Mouse (Mus musculus) E14TG2a.4 (cell line): Measurements from ENCODE around the gene Ccdc184.

ENCODE experiments used
- CTCF ChIP-seq: conservative IDR thresholded peaks from 2 replicates; pipeline ENCODE4 v1.5.1; 2014; ENCODE audit warnings: low read length
- POU5F1 ChIP-seq: IDR thresholded peaks from 2 replicates; pipeline ENCODE4 v1.6.1; 2014; ENCODE audit warnings: low read length, borderline replicate concordance

DNA sequence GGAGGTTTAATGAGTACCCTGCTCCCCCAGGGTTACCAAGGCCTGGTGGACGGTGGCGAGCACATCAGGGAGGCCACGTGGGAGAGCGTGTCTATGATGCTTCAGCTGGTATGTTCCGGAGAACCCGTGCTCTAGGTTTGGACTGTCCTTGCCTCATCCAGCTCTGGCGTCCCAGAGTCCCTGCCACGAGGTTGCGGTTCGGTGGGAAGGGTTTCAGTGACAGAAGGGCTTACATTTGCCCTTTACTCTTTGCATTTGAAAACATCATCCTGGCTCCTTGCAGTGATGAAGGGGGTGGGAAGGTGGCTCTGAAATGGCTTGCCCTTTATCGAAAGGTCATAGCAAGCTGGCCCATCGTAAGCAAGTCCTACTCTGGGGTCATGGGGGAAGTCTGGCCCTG, 47.6 kb upstream of the Ccdc184 start:
- TF ChIP-seq CTCF, result no peak
- TF ChIP-seq POU5F1, result no peak
